Mouse (Mus musculus) A20 (cell line): Measurements from ENCODE around the gene Stox2.

Experiments
- DNase-seq: peaks from one replicate; pipeline ENCODE4 v3.0.0-alpha.2; 2011; ENCODE audit warnings: low read depth, low spot score

The Stox2 gene

GRCm38 (mm10) chr8:47182771-47183558 lies 263.2 kb downstream of the Stox2 start:
- DNase-seq = no peak

GRCm38 (mm10) chr8:47182292-47182691 lies 263.9 kb downstream of the Stox2 start:
- DNase-seq = no peak

GRCm38 (mm10) chr8:47181032-47181698 lies 265.0 kb downstream of the Stox2 start:
- no peak for DNase-seq

GRCm38 (mm10) chr8:47180181-47180580 lies 266.0 kb downstream of the Stox2 start:
- no peak for DNase-seq

GRCm38 (mm10) chr8:47178785-47179184 lies 267.4 kb downstream of the Stox2 start:
- DNase-seq = no peak

GRCm38 (mm10) chr8:47173823-47174222 lies 272.3 kb downstream of the Stox2 start:
- peak; percentile 46 for DNase-seq

GRCm38 (mm10) chr8:47172848-47173247 lies 273.3 kb downstream of the Stox2 start:
- peak; percentile 45 for DNase-seq

GRCm38 (mm10) chr8:47160688-47161087 lies 285.5 kb downstream of the Stox2 start:
- no peak for DNase-seq

- DNase-seq = peak; percentile 35
Measured at GRCm38 (mm10) chr8:47154521-47154920, 291.6 kb downstream of the Stox2 start.

GRCm38 (mm10) chr8:47145258-47145657 lies 300.9 kb downstream of the Stox2 start:
- DNase-seq = no peak

GRCm38 (mm10) chr8:47136047-47136446 lies 310.1 kb downstream of the Stox2 start:
- DNase-seq = no peak

GRCm38 (mm10) chr8:47135586-47135985 lies 310.6 kb downstream of the Stox2 start:
- DNase-seq = no peak

- no peak for DNase-seq
Measured at GRCm38 (mm10) chr8:47134736-47135135, 311.4 kb downstream of the Stox2 start.

GRCm38 (mm10) chr8:47133381-47133780 lies 312.8 kb downstream of the Stox2 start:
- DNase-seq = no peak
